Mouse (Mus musculus) erythroblast, embryonic 14.5 days (primary cell): Measurements from ENCODE around the gene Gm20814. TPM values are rescaled to one million over a fixed set of nuclear protein-coding genes. Genes with fewer than 3 reads are reported as not detected.
"Not testable (repeated sequence)": the region's sequence is repeated elsewhere in the genome, so short reads cannot be mapped to it uniquely, and the experiment has no call there.

Experiments used
- H3K27me3 ChIP-seq: 2 replicates; pipeline ENCODE4 v1.6.1; 2012; ENCODE audit warnings: inconsistent platforms; ENCODE audit not compliant: control insufficient read depth
- H3K36me3 ChIP-seq: 2 replicates; pipeline ENCODE4 v1.6.1; 2012; ENCODE audit warnings: mild to moderate bottlenecking, inconsistent platforms; ENCODE audit not compliant: control insufficient read depth
- H3K4me1 ChIP-seq: 2 replicates; pipeline ENCODE4 v1.6.1; 2012; ENCODE audit warnings: inconsistent platforms; ENCODE audit not compliant: control insufficient read depth
- H3K4me3 ChIP-seq: replicated peaks from 2 replicates; pipeline ENCODE3; 2012; ENCODE audit warnings: moderate library complexity, mild to moderate bottlenecking, inconsistent platforms
- H3K9me3 ChIP-seq: 2 replicates; pipeline ENCODE4 v1.6.1; 2012; ENCODE audit warnings: low read length, inconsistent platforms, mixed read lengths; ENCODE audit not compliant: control insufficient read depth
- polyA plus RNA-seq: library from polyadenylated mRNA; stranded (reverse); fragments of >175 nt; gene quantifications from 2 replicates; pipeline ENCODE4 v1.2.3, GENCODE M21; 2012

Gene Gm20814
- not detected in 2 replicates for polyA plus RNA-seq

- H3K4me1 ChIP-seq, H3K9me3 ChIP-seq, H3K4me3 ChIP-seq, H3K27me3 ChIP-seq, H3K36me3 ChIP-seq: not testable (repeated sequence)
Observed at GRCm38 (mm10) chrY:75195556-75195955, at the start of gene Gm20814. Gene Gm20814, plus strand, starts transcription at chrY:75195856.
